Mouse (Mus musculus): ENCODE measurements around the gene Arsb.

GRCm38 (mm10) chr13:93815128-93815527, 43.7 kb downstream of the Arsb start:
- no peak for TF ChIP-seq POLR2A (IDR thresholded peaks at IDR 0.05; ENCODE audit: borderline replicate concordance, low read depth, low read length)
- no peak for TF ChIP-seq CTCF (IDR thresholded peaks at IDR 0.05; ENCODE audit: low read depth, low read length)
